Mouse (Mus musculus) ES-E14 (cell line): ENCODE measurements around the gene Arhgef10l. TPM values are rescaled to one million over a fixed set of nuclear protein-coding genes. Genes with fewer than 3 reads are reported as not detected.

Experiments used
- DNase-seq: peaks from one replicate; pipeline ENCODE4 v3.0.0-alpha.2; 2013; ENCODE audit warnings: low read depth, low spot score
- H3K27ac ChIP-seq: 2 replicates; pipeline ENCODE4 v1.5.1; 2012; ENCODE audit warnings: low read depth, mild to moderate bottlenecking, low read length, moderate library complexity, mixed read lengths; ENCODE audit not compliant: poor library complexity, insufficient read depth, severe bottlenecking
- H3K36me3 ChIP-seq: 2 replicates; pipeline ENCODE4 v1.6.1; 2012; ENCODE audit warnings: mild to moderate bottlenecking, low read length, moderate library complexity, mixed read lengths; ENCODE audit not compliant: control insufficient read depth, poor library complexity, insufficient read depth, severe bottlenecking
- H3K4me1 ChIP-seq, 2 experiments: fragments of 150-350 bp in 1 of 2; sonication (generic) in 1 of 2; 2 replicates each; pipeline ENCODE4 v1.6.1; 2012; ENCODE audit warnings: low read length in 2 of 2, mild to moderate bottlenecking in 1 of 2, mixed read lengths in 1 of 2; ENCODE audit not compliant: control insufficient read depth in 2 of 2, insufficient read depth in 2 of 2, poor library complexity in 1 of 2
- H3K4me3 ChIP-seq, 2 experiments: fragments of 150-350 bp in 1 of 2; sonication (generic) in 1 of 2; 2 replicates each; pipeline ENCODE4 v1.5.1; 2012; ENCODE audit warnings: low read length in 2 of 2, low read depth in 1 of 2, mild to moderate bottlenecking in 1 of 2, mixed read lengths in 1 of 2; ENCODE audit not compliant: insufficient read depth in 1 of 2, poor library complexity in 1 of 2, severe bottlenecking in 1 of 2
- H3K9ac ChIP-seq: 2 replicates; pipeline ENCODE4 v1.6.1; 2012; ENCODE audit warnings: low read depth, mild to moderate bottlenecking, low read length, mixed read lengths; ENCODE audit not compliant: poor library complexity, insufficient read depth, severe bottlenecking
- H3K9me3 ChIP-seq: fragments of 150-350 bp; sonication (generic); 2 replicates; pipeline ENCODE4 v1.6.1; 2012; ENCODE audit warnings: low read depth, mild to moderate bottlenecking, low read length; ENCODE audit not compliant: control insufficient read depth, insufficient read depth
- CHD2 ChIP-seq: IDR thresholded peaks from 2 replicates; pipeline ENCODE4 v1.6.1; 2014; ENCODE audit warnings: mild to moderate bottlenecking, low read depth, low read length, inconsistent platforms
- HCFC1 ChIP-seq: IDR thresholded peaks from 2 replicates; pipeline ENCODE4 v1.6.1; 2012; ENCODE audit warnings: low read length, inconsistent platforms, borderline replicate concordance; ENCODE audit not compliant: insufficient read depth
- MAFK ChIP-seq: IDR thresholded peaks from 2 replicates; pipeline ENCODE4 v1.6.1; 2014; ENCODE audit warnings: mild to moderate bottlenecking, low read depth, low read length, inconsistent platforms; ENCODE audit not compliant: insufficient read depth
- ZC3H11A ChIP-seq: IDR thresholded peaks from 2 replicates; pipeline ENCODE4 v1.6.1; 2012; ENCODE audit warnings: low read depth, mild to moderate bottlenecking, inconsistent platforms, low read length, borderline replicate concordance
- ZNF384 ChIP-seq: IDR thresholded peaks from 2 replicates; pipeline ENCODE4 v1.6.1; 2012; ENCODE audit warnings: low read depth, low read length, inconsistent platforms
- in situ Hi-C, 2 experiments: fragments of 600-800 bp; cut with MboI; formaldehyde crosslinking; loops; one replicate each; pipeline ENCODE4 v1.15.1; 2025; ENCODE audit warnings: low sequenced_read_pairs in 2 of 2, inconsistent platforms in 1 of 2; ENCODE audit not compliant: unreplicated experiment in 2 of 2
- total RNA-seq: library from RNA; depleted of rRNA; stranded (reverse); fragments of 300-350 nt; gene quantifications from 2 replicates; pipeline ENCODE4 v1.2.3, GENCODE M21; 2012

Arhgef10l gene
- total RNA-seq, 1 experiment: 14.8 TPM

GRCm38 (mm10) chr4:140628971-140629370 is 36.8 kb downstream of the Arhgef10l start:
- H3K4me3 ChIP-seq: no peak overlapping the region
- no peaks in the 10 kb centered on the region for H3K9me3 ChIP-seq
- TF ChIP-seq HCFC1 (no peak), CHD2 (no peak), ZC3H11A (no peak), MAFK (no peak), ZNF384 (no peak)
- no peak for DNase-seq
- in situ Hi-C loops: no loop called here
- no peak overlapping the region for H3K27ac ChIP-seq
- peaks cover 9 to 20% of the 10 kb centered on the region in 2 experiments; a peak in 3 of 4 replicates for H3K4me1 ChIP-seq
- H3K9ac ChIP-seq: peak overlapping the region; percentile 8; the same call in 1 of the 2 replicates
- H3K36me3 ChIP-seq: no peaks in the 10 kb centered on the region

GRCm38 (mm10) chr4:140628412-140628943 is 37.3 kb downstream of the Arhgef10l start:
- in situ Hi-C loops: no loop called here
- Histone ChIP-seq H3K4me3 (no peak overlapping the region), H3K27ac (no peak overlapping the region), H3K36me3 (no peaks in the 10 kb centered on the region), H3K9ac (no peak overlapping the region), H3K4me1 (peaks cover 9 to 18% of the 10 kb centered on the region in 2 experiments; a peak in 3 of 4 replicates), H3K9me3 (no peaks in the 10 kb centered on the region)
- no peak for DNase-seq
- TF ChIP-seq CHD2 (no peak), MAFK (no peak), ZNF384 (no peak), ZC3H11A (no peak), HCFC1 (no peak)

GRCm38 (mm10) chr4:140625651-140626525 is 39.9 kb downstream of the Arhgef10l start:
- H3K4me3 ChIP-seq: no peak overlapping the region
- H3K9me3 ChIP-seq: no peaks in the 10 kb centered on the region
- peaks cover 9 to 18% of the 10 kb centered on the region in 2 experiments; a peak in 3 of 4 replicates for H3K4me1 ChIP-seq
- no peaks in the 10 kb centered on the region for H3K36me3 ChIP-seq
- no peak for TF ChIP-seq HCFC1
- no peak for TF ChIP-seq ZC3H11A
- no peak for TF ChIP-seq MAFK
- H3K9ac ChIP-seq: no peak overlapping the region
- no peak overlapping the region for H3K27ac ChIP-seq
- no peak for DNase-seq
- in situ Hi-C loops: no loop called here

- no peak for DNase-seq
- H3K4me1 ChIP-seq: peaks cover 9 to 18% of the 10 kb centered on the region in 2 experiments; a peak in 3 of 4 replicates
Measured at GRCm38 (mm10) chr4:140624468-140625176, 41.2 kb downstream of the Arhgef10l start.

More at GRCm38 (mm10) chr4:140624468-140625176, 41.2 kb downstream of the Arhgef10l start:
- Histone ChIP-seq H3K9ac (no peak overlapping the region), H3K36me3 (no peaks in the 10 kb centered on the region), H3K27ac (no peak overlapping the region), H3K9me3 (no peaks in the 10 kb centered on the region), H3K4me3 (no peak overlapping the region)
- in situ Hi-C loops: no loop called here
- TF ChIP-seq HCFC1: no peak
- TF ChIP-seq ZNF384: no peak
- no peak for TF ChIP-seq CHD2
